Mouse (Mus musculus): ENCODE results near the gene Casp7.

Casp7 gene

DNA sequence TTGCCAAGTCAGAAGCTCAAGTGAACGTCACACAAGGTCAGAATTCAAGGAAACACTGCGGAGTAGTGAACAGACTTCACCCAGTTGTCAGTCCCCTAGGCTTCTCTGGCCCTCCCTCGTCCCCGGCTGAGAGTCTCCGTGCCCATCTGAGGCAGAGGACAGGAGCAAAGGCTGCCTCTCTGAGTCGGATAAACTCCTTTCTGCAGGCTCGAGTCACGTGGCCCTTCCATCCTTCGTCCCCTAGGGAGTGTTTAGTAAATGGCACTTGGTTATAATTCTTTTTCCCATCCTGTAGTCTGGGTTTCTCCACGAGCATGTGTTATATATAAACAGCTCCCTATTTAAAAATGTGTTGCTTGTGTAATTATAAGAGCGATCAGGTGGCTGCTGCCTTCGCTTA is 26.4 kb downstream of the Casp7 start:
- in situ Hi-C loops (cut with MboI, MseI): loop anchor here (10.0 kb wide), 1 partner anchor 351 kb away; no protein-coding TSS in a partner anchor

DNA sequence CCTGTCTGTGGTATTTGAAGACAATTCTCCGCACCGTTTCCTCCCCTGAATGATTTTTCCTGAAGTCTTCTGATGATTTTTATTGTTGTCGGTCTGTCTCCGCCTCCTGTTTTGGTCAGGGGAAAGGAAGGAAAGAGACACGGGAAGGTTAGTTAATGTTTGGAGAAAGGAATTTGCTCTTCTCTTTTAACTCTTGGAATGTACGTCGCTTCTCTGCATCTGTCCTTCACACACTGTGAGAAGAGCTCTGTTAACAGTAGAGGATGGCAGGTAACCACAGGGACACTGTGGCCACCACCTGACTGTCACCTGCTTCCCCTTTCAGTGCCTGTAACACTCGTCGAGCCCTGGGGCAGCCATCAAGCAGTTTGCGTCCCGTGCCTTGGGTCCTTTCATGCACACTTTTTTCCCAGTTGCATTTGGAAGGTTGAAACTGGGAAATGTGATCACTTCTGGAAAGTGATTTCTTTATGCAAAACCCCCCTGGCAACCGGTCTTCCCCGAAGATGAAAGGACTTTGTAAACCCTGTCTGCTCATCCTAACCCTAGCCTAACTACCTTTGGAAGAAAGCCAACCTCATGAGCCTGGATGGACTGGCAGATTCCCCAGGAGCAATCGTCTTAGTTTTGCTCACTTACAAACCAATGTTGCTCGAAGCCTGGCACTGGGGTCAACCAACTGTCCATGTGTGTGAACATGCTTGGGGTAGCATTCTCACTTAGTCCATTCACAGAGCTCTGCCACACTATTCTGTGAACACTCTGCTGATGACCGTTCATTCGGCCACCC is 27.9 kb downstream of the Casp7 start:
- in situ Hi-C loops (cut with MboI, MseI): loop anchor here (10.0 kb wide), 1 partner anchor 350 kb away; no protein-coding TSS in a partner anchor

DNA sequence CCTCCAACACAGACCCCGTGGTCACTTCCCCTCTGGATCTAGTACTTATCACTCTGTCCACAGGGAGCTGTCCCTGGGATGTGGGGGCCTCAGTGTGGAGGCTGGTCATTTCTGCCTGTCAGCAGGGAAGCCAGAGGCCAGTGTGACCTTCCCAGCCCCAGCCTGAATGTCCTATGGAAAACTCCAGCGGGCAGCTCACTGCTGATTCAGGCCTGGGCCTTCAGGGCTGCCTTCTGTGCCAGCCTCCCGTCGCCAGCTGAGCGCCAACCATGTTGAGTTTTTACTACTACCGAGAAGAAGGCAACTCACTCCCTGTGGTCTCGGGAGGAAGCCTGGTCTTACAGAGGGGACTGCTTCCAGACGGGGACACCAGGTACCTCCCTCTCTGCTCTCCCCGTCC is 28.6 kb downstream of the Casp7 start:
- in situ Hi-C loops (cut with MboI, MseI): loop anchor here (10.0 kb wide), 1 partner anchor 349 kb away; no protein-coding TSS in a partner anchor

DNA sequence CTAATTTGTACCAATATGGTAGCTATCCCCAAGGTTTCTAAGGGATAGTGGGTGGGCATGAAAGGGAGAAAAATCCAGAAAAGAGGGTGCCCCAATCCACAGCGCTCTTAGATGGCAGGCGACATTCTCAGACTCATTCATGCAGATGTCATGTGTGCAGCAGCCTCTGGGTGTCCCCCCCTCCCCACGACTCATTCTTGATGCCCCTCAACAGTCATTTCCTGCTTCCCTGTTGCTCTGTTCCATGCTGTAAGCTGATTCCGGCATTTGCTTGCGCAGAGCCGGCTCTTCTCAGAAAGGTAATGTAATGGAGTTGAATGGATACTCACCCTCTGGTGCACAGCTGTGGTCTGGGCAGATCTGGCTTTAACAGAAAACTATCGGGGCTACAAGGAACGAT is 33.4 kb downstream of the Casp7 start:
- in situ Hi-C loops (cut with MboI, MseI): no loop called here

DNA sequence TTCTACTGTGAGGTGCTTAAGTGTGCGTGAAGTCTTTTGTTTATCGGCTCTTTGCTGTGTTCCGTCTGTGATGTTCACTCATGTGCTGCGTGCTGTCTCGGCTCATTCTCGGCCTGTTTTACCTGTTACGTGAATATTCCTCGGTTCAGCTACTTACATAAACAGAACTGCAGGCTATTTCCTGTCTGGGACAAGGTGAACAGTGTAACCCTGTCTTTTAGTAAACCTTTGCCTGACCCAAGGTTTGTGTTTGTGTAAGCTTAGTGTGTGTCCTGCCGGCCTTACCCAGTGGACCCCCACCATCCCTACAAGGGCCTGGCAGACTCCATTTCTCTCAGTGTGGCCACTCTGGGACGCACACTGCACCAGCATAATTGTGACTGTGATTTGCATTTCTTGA is 35.8 kb downstream of the Casp7 start:
- in situ Hi-C loops (cut with MboI, MseI): no loop called here

DNA sequence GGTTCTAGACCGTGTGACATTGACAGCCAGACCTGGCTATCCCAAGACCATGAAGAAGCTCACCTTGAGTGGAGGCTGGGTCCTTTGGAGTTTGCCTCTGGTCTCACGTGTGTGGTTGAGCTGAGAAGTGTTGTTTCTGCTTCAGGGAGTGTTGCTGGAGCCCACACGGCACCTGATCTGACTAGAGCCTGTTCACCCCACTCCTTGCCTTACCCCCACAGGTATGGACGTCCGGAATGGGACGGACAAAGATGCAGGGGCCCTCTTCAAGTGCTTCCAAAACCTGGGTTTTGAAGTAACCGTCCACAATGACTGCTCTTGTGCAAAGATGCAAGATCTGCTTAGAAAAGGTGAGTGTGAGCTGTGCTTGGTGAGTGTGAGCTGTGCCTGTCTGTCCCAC is 36.7 kb downstream of the Casp7 start:
- in situ Hi-C loops (cut with MboI, MseI): no loop called here

DNA sequence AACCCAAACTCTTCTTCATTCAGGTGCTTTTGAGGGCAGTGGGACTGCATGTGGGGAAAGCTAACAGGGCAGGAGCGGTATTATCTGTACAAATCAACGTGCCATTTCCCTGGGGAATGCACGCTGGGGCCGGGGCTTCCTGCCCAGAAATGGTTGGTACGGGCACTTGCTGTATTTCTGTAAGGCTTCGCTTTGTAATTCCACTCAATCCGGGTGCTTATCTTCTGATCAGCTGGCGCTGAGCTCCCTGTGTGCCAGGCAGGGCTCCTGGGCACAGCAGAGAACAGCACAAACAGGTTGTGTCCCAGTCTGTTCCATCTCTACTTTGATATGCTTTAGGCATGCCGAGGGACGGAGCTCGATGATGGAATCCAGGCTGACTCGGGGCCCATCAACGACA is 39.5 kb downstream of the Casp7 start:
- in situ Hi-C loops (cut with MboI, MseI): no loop called here

DNA sequence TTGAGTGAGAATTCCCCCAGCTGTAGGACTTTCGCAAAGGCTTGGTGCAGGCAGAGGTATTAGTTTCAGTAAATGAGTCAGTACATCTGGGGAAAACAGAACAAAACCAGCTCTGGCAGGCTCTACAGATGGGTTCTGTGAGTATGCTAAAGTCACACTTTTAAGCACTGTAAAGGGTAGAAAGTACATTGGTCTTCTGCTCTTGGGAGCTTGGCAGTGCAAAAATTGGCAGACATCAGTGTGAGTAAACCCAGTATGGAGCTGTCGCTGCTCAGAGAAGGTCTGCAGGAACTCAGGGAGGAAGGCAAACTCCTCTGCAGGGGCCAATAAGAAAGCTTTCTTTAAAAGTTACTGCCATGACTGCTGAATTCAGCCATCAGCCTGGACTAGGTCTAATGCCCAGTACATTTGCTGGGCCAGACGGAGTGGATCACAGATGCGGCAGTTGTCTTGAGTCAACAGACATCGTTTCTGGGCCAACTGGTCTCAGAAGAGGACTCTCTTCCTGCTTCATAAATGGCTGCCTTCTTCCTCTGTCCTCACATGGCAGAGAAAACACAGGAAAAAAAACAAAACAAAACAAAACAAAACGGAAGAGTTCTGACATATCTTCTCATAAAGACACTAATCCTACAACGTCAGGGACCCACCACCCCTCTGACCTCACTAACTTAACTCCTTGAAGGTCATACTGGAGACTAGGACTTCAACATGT is 41.6 kb downstream of the Casp7 start:
- in situ Hi-C loops (cut with MboI, MseI): no loop called here

DNA sequence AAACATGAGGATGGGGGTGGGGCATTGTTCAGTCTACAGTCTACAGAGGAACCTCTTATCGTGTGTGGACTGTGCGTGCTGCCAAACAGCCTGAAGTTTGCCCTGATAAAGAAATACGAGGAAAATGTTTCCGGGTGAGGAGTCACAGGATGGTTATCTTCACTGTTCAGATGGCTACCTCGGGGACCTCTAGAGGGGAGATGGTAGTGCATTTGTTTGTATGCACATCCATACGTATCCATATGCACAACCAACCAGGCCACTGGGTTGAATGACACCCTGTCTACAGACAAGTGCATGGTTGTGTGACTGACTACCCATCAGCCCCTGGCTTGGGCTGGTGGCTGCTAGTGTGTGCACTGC is 42.1 kb downstream of the Casp7 start:
- in situ Hi-C loops (cut with MboI, MseI): no loop called here

DNA sequence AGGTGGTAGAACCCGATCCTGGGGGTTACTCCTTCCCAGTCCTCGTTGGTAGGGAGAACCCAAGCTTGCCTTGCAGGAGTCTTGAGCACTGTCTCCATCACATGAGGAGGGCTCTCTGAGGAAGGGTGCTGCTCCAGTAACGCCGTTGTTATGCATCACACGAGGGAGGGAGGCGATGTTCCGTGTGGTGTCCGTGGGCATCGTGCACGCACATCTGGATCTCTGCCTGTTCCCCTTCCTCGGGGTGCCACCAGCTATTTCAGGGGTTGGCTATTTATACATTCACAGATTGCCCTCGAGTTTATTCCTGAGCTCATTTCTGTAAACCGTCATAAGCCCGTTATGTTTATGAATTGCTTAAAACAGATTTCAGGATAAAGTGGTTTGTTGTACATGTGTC is 46.5 kb downstream of the Casp7 start:
- in situ Hi-C loops (cut with MboI, MseI): no loop called here

DNA sequence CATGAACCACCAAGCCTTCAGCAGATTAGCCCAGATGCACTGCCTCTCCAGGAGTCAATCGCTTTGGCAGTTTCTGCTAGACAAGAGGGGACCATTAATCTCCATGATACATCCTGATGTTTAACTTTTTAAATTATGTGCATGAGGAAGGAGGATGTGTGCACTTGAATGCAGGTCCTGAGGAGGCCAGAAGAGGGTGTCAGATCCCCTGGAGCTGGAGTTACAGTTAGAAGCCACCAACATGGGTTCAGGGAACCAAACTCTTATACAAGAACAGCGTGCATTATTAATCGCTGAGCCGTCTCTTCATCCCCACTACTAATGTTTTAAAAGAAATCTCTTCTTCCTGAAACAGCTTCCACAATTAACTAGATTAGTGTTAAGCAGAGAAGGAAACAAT is 51.9 kb downstream of the Casp7 start:
- in situ Hi-C loops (cut with MboI, MseI): no loop called here

DNA sequence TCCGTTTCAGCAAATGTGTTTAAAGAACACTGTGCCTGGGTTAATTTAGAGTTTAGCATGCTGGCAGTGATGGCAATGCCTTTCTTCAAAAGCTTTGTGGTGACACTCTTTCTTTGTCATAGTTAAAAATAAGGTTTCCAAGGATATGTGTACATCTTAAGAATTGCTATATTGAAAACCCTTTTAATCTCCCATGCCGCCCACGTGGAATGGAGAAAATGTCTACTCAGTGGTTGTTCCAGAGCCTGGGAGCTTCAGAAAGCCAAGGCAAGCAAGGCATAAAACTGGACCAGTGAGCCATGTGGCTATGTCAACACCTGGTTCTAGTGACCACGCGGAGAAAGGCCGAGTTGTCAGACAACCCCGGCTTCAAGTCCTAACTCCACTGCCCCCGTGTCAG is 52.6 kb downstream of the Casp7 start:
- in situ Hi-C loops (cut with MboI, MseI): no loop called here

DNA sequence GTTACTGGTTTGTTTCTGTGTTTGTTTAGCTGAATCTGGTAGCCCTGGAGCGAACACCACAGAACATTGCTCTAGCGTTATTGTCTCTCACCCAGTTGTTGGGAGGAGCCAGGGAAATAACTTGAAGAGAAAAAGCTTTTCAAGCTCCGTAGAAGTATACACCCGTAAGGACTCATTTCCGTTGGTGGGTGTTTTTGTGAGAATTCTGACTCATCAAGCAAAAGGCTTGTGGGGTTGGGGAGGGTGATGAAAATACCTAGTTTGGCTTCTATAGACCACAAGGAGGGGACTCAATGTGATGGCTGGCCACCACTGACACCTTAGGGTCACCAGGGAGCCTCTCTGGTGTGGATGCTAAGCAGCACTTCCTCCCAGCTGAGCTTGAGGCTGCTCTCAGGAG is 54.0 kb downstream of the Casp7 start:
- in situ Hi-C loops (cut with MboI, MseI): no loop called here

DNA sequence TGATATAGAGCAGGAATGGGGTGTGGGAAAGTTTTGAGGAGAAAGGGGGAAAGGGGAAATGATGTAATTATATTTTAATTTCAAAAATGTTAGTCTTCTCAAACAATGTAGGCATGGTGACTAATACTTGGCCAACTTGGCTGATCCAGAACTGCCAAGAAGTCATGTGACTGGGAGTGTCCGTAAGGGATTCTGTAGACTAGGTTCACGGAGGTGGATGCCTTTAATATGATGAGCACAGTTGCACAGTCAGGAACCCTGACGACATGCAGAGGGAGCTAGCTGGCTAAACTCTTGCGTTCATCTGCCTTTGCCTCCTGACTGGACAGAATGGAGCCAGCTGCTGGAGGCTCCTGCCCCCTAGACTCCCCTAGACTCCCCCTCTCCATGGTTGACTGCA is 54.9 kb downstream of the Casp7 start:
- in situ Hi-C loops (cut with MboI, MseI): no loop called here

DNA sequence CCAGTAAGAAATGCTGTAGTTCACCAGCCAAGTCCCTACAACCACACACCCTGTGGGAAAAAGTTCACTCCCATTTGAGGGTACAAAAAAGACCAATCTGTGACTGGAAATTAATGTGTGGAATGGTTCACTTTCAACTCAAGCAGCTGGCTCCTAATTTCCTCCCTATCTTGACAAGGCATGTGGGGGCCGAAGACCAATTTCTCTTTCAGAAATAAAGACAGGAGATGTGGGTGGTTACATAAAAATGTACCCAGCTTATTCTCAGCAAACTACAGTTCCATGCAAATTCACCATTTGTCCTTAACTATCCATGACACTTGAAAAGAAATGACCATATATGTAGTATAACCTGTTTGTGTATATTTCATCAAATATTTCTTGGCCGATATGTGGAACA is 55.5 kb downstream of the Casp7 start:
- in situ Hi-C loops (cut with MboI, MseI): no loop called here

DNA sequence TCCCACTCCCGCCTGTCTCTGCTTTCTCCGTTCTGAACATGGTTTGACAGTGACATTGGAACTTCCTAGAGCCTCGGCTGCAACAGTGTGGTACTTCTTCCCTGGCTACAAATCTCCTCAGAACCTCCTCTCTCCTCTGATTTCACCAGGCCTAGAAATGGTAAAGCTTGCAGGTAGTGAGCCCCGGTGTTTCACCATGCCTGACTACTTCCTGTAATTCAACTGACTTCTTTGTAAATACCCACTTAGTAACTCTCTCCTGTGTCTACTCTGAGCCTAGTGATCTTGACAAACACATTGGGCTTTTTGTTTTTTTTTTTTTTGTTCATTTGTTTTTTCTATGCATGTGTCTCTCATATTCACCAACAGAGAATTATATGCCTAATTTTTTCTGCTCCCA is 57.9 kb downstream of the Casp7 start:
- in situ Hi-C loops (cut with MboI, MseI): no loop called here

DNA sequence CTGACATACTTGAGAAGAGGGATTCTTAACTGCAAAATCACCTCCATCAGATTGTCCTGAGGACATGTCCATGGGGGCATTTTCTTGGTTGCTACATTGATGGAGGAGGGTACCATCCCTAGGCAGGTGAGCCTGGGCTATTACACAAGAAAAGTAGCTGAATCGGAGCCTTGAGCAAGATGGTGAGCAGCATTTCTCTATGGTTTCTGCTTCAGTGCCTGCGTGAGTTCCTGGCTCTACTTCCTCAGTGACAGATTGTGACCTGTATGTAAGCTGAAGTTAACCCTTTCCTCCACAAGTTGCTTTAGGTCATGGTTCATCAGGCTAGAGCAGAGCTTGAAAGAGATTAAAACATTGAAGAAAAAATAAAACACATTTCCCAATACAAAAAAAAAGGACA is 58.4 kb downstream of the Casp7 start:
- in situ Hi-C loops (cut with MboI, MseI): no loop called here

DNA sequence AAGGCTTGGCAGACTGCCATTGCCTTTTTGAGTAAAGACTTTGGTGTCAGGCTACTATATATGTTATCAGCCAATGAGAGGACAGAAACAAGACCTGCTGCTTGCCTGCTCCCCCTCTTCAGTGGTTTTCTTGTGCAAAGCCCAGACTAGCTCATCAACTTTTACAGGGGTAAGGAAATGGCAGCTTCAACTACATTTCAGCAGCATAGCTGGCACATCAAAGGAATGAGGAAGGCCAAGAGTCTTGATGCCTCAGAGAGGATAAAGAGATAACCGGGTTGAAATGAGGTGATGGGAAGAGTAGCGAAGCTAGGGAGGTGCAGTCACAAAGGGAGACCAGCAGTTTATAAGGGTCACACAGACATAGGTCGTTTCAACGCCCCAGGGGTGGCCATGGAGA is 60.6 kb downstream of the Casp7 start:
- in situ Hi-C loops (cut with MboI, MseI): no loop called here

DNA sequence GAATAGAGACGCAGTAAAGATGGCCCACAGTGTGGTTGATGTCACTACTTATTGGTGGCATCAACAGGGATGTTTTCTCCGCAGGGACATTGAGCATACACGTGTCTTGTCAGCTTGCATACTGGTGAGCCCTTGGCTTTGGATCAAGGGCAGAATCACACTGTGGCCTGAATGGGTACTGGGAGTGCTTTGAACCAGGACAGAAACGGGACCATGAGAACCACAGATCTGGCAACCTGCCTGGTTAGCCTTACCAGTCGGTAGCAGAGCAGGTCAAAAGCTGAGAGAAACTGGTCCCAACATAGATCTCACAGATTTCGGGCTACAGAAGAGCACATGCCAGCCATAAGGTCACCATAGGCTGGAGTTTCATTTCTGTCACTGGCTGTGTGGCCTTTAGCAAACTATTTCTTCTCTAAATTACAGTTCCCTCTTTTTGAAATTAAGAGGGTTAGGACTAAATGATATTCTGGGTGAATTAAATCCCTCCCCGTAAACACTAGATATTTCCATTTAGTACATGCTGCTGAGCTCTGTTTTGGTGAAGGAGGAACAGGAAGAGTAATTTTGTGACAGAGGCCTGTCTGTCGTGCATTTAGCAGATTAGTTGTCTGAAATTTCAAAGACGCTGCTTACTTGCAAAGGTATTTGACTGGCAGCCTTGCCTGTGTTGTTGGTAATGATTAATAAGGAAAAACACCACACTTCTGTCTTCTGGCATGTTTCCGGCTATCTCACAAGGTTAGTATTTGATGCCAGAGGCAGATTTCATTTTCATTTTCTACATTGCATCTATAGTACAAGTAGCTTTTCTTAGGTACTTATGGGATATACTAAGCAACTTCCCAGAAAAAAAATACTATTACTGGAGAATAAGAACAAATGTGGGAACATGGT is 62.5 kb downstream of the Casp7 start:
- in situ Hi-C loops (cut with MboI, MseI): no loop called here

DNA sequence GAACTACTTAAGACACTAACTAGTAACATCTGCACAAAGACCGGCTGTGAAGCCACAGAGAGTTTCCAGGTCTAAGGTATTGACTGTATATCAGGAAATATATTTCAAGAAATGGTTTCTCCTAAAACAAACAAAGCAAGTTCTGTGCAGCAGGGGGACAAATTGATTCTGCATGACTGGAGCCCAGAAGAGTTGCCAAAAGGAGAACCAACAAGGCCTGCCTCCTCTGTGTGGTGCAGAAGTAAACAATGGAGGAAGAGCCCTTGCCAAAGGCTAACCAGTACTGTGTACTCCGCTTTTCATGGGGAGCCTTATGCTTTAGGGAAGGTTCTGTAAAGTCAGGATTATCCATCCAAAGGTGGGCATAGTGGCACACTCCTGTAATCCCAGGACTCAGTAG is 63.3 kb downstream of the Casp7 start:
- in situ Hi-C loops (cut with MboI, MseI): no loop called here

DNA sequence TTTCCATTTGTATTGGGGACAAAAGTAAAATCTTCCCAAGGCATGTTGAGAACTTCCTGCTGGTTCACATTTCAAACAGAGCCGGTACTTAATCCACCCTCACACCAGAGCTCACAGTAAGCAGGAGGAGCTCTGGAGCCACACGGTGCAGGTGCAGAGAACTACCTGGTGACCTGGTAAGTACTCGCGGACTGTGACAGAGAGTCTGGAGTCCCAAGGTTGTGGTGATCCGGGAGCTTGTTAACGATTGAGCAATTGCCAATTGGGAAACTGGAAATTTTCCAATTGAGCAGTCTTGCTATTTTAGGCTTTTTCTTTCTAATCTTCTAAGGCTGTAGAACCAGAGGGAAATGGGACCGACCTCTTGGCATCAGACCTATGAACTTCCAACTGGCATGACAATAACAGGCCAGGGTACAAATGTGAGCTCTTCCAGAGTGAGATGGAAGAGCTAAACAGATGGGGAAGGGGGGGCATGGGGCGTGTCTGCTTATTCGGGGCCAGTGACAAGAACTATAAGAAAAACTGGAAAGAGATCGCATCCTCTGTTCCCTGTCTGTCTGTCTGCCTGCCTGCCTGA is 64.7 kb downstream of the Casp7 start, which contains the start of gene Plekhs1:
Gene Plekhs1 (plus strand): TSS at position 119 of the 580 bp plus-strand sequence.
- in situ Hi-C loops (cut with MboI, MseI): no loop called here

DNA sequence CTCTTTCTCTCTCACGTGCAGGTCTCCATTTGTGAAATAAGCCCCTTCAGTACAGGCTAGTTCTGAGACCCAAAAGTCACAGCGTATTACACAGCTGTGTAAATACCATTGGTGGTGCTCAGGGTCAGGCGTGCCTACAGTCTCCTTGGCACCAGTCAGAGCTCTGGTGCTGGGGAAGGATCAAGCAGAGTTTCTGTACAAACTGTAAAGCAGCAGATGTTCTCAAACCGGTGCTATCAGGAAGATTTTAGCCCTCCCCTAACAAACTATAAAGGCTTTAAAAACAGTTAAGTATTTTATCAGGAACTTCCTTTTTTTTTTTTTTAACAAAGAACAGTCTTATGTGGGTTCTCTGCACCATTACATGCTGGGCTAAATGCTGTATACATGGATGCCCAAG is 65.9 kb downstream of the Casp7 start:
- in situ Hi-C loops (cut with MboI, MseI): no loop called here
